Mouse (Mus musculus) MN1 (cell line): ENCODE results near the gene Tmem198.

Experiments used
- DNase-seq: peaks from one replicate; pipeline ENCODE4 v3.0.0-alpha.2; 2016; ENCODE audit warnings: low spot score

Tmem198 gene

GRCm38 (mm10) chr1:75455948-75456347, 23.4 kb upstream of the Tmem198 start:
- DNase-seq = peak; percentile 40

- peak; percentile 44 for DNase-seq
Observed at GRCm38 (mm10) chr1:75456746-75457564, 22.4 kb upstream of the Tmem198 start.

- DNase-seq = peak; percentile 62
Observed at GRCm38 (mm10) chr1:75457710-75458024, 21.7 kb upstream of the Tmem198 start.

GRCm38 (mm10) chr1:75458025-75458788, 21.1 kb upstream of the Tmem198 start:
- DNase-seq = peak; percentile 80

- DNase-seq = peak; percentile 61
Observed at GRCm38 (mm10) chr1:75458789-75459684, 20.3 kb upstream of the Tmem198 start.

DNA sequence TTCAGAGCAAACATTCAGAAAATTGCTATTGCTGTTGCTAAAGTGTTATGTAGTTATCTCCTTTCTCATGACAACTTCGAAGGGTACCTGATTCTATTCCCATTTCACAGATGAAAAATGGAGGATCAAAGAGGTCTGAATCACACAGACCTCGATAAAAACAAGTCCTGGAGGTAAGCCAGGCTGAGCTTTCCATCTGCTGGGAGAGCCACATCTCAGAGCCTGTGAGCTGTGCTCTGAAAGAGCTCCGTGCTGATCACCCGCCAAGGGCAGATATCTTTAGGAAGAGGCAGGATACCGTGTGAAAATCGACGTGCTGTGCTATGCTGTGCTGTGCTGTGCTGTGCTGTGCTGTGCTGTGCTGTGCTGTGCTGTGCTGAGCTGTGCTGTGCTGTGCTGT, 19.0 kb upstream of the Tmem198 start:
- no peak for DNase-seq

DNA sequence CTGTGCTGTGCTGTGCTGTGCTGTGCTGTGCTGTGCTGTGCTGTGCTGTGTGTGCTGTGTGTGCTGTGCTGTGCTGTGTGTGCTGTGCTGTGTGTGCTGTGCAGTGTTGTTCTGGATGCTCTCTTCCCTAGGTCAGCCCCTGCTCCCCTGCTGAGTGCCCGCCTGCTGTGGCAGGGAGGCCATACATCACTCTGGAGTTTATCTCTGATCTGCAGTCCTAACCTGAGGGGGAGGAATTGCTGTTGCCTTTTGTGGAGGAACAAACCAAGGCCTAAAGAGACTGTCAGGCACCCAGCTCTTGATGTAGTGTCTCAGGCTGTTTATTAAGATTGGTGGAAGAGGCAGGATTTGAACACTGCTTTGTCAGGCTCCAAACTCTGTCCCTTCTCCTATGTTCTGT, 16.7 kb upstream of the Tmem198 start:
- no peak for DNase-seq

- DNase-seq = peak; percentile 41
Observed at GRCm38 (mm10) chr1:75463652-75464204, 15.6 kb upstream of the Tmem198 start.

GRCm38 (mm10) chr1:75467215-75467927, 12.0 kb upstream of the Tmem198 start:
- peak; percentile 90 for DNase-seq

- DNase-seq = no peak
Observed at GRCm38 (mm10) chr1:75469287-75469825, 10.0 kb upstream of the Tmem198 start.

DNA sequence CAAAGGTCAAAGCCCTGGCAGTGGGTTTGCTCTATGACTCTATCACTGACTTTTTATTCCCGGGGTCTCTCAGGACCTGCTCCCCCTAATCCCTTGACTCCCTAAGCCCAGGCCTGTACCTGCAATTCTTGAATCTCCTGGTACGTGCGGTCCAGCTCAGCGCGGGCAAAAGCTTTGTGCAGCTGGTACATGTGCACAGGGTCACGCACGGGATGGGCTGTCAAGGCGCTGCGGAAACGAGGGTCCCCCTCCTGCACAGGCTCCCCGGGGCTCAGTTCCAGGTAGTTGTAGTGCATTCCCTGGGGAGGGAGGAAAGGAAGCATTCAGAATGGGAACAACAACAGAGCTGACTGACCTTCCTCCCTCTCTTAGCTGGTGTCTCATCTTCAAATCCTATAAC, 2.9 kb upstream of the Tmem198 start:
- DNase-seq = no peak

- DNase-seq = peak; percentile 88
Observed at GRCm38 (mm10) chr1:75477264-75477965, 1.9 kb upstream of the Tmem198 start.

GRCm38 (mm10) chr1:75477966-75478290, 1.4 kb upstream of the Tmem198 start:
- no peak for DNase-seq

- peak; percentile 66 for DNase-seq
Observed at GRCm38 (mm10) chr1:75478497-75478896, 835 bp upstream of the Tmem198 start.

DNA sequence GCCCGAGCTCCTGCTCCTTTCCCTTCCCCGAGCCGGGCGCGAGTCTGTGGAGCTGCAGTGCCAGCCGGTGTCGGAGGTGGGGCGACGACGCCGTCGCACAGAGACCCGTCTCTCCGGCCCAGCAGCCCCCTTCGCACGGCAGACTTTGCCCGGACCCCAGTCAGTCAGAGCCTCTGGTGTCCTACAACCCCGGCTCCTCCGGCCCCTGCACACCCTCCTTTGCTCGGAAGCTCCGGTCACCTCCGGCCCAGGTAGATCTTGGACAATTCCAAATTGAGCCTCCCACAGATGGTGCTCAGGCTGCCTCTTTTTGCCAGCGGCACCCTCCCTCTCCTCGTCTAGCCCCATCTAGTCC, 280 bp downstream of the Tmem198 start:
- no peak for DNase-seq

GRCm38 (mm10) chr1:75480036-75480435, 704 bp downstream of the Tmem198 start:
- DNase-seq = no peak

DNA sequence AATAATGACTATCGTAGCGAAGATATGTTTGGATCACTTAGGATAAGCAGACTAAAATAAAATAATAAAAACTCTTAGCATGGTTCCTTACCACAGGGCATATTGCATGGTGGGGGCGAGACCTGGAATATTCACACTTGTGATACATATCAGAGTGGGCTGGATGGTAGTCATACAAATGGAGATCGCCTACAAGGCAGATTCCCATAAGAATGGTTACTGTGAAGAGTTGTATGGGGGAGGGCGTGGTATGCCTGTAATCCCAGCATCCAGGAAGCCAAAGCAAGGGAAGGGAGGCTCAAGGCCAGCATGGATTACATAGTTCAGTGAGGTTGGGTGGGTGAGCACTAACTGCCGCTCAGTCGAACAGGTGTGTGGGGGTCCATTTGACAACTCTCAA, 1.4 kb downstream of the Tmem198 start:
- no peak for DNase-seq

- peak; percentile 76 for DNase-seq
Observed at GRCm38 (mm10) chr1:75486561-75486960, 7.2 kb downstream of the Tmem198 start.

DNA sequence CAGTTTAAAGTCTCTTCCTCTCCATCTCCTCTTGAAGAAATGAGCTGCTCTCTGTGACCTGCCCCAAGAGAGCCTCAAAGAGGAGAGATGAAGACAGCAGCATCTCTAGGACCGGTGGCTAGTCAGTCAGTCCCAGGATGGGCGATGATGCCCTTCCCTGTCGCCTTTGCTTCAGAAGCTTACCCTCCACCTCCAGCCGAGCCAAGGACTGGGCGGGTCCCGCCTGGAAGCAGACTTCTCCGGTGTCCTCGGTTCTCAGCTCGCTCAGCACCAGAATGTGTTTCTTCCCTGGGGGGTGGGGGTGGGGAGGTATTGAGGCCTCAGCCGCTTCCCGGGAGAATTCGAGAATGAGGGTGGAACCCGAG, 7.7 kb downstream of the Tmem198 start:
- DNase-seq = peak; percentile 44

- DNase-seq = peak; percentile 94
Observed at GRCm38 (mm10) chr1:75487405-75488161, 8.3 kb downstream of the Tmem198 start.
